Mouse (Mus musculus) urinary bladder, postnatal 4 days (tissue): ENCODE measurements around the gene Rhcg.

Source experiments
- DNase-seq, 2 experiments: peaks; one replicate each; pipeline ENCODE4 v3.0.0; 2021 to 2022; ENCODE audit warnings: low spot score in 2 of 2

Gene Rhcg

GRCm38 (mm10) chr7:79617418-79617817, at the start of gene Rhcg:
Gene Rhcg, minus strand, starts transcription at chr7:79617657.
- DNase-seq, result no peak

DNA sequence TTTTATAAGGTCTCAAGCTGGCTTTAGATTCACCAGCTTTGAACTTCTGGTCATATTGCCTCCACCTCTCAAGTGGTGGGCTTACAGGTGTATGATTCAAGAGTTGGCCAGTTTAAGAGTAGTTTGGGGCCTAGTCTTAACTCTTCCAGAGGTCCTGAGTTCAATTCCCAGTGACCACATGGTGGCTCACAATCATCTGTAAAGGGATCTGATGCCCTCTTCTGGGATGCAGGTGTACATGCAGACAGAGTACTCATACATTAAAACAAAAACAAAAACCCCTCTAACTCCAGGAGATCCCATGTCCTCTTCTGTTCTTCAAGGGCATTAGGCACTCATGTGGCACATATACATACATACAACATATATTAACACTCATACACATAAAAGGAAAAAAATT, 49.2 kb upstream of the Rhcg start:
- no peak for DNase-seq

DNA sequence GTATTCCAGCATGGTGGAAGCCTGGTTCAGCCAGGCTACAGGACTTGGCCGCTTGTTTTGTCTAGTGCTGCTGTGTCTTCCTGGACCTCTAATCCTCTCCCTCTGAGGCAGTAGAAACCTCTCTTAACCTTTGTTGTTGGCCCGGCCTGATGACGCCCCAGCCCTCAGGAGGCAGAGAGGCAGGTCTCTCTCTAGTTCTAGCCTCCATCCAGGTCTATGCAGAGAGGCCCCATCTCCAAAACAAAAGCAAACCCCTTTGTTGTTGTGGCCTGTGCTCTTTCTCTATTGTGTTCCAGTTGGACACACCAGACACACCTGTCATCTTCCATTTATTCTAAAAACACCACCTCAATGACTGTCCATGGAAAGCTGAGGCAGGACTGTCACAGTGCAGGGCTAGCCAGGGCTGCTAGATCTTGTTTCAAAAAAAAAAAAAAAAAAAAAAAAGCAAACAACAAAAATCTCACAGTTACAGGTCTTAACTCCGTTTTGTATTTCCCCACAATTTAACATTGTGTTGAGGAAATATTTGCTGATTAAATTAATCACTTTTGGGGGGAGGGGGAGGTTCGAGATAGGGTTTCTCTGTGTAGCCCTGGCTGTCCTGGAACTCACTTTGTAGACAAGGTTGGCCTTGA, 43.9 kb upstream of the Rhcg start:
- no peak for DNase-seq

GRCm38 (mm10) chr7:79660291-79661150, 43.1 kb upstream of the Rhcg start:
- no peak for DNase-seq

DNA sequence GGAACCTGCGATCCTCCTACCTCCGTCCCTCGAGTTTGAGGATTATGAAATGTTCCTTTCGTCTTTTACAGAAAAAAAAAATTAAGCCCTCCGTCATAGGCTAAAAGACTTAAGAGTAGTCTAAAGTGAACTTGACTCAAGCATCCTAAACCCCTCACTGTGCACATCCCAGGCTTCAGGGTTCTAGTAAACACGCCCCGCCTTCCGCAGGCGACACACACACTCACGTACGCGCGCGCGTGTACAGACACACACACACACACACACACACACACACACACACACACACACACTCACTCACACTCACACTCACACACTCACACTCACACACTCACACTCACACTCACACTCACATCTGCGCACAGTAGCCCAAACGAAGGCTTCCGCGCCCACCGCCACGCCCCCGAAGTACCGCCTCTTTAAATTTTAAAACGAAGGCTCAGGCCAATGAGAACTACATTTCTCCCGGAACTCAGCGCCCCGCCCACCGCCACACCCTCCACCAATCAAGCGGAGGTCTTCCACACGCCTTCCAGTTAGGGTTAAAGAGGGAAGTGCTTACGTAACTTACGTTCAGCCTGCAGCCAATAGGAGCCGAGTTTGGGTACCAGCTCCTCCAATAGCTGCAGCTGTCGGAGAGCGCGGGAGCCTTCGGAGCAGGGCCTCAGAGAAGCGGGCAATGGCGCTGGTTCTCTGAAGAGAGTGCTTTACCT, 42.3 kb upstream of the Rhcg start, which contains the start of gene Ticrr:
Gene Ticrr (plus strand): TSS at position 619 of the 713 bp plus-strand sequence.
- peak; percentile 94 to 97 for DNase-seq

DNA sequence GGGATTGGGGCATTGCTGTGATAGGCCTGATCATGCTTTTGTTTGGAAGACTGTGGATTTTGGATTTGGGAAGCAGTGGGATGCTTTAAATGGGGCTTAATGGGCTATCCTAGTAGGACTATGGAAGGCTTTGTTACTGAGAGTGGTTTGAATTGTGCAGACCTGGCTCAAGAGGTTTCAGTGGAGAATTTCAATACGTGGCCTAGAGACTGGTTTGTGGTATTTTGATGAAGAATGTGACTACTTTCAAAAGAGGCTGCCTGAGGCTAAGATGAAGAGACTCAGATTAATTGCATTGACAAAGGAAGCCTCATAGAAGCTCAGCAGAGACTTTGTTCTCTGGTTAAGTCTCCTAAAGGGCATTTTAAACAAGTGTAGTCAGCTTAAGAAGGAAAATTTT, 37.1 kb upstream of the Rhcg start:
- no peak for DNase-seq

DNA sequence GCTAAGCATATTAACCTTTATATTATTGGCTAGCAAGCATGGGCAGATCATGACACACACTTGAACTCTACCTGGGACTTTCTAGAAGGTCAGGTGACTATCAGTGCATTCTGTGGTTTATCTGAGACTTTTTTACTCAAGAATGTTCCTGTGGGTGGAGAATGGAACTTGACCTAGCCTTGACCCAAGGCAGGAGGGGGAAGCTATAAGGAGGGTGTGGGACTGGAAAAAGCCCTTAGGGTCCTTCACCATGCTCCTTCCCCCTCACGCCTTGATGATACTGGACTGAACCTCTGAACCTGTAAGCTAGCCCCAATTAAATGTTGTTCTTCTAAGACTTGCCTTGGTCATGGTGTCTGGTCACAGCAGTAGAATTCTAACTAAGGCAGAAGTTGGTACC, 36.7 kb upstream of the Rhcg start:
- no peak for DNase-seq

GRCm38 (mm10) chr7:79649005-79649404, 31.5 kb upstream of the Rhcg start:
- DNase-seq, result no peak

DNA sequence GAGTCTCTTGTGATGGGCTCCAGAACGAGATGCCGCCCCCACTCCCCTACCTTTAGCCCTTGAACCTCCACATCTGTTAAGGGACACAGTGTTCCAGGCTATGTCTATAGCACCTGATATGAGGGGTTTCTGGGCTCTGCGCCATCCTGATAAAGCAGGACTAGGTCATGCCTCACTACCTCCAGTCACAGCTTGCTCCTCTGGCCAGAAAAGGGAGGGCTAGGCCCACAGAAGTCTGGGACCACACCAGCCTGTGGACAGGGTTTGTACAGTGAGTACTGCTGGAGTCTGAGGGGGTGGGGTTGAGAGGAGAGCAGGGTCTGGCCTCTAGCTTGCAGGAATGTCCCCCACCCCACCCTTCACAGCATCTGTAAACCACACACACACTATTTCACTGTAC, 29.8 kb upstream of the Rhcg start:
- DNase-seq, result no peak

DNA sequence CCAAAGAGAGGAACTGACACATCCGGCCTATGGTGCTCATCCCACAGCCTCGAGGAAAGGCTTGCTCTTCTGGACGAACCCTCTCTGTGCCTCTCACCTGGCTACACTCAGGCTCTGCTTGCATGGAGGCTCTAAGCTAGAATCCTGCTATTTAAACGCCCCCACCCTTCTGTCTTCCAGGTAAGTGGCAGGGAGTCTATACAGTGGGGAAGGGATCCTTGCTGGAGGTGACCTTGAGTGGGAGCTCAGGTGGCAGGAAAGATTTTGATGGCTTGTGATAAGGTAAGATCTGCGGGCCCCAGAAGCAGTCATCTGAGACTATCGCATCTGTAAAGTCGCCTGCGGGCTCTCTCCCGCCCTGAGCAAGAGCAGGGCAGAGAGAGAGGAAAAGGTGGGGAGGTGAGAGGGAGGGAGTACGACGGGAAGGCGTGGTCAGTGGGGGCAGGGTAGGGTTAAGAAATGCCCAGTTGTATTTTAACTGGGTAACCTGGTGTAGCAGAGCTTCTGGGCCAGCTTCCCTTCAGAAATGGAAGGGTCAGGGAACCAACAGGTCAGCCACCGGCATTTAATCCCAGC, 14.4 kb upstream of the Rhcg start:
- DNase-seq, result no peak

DNA sequence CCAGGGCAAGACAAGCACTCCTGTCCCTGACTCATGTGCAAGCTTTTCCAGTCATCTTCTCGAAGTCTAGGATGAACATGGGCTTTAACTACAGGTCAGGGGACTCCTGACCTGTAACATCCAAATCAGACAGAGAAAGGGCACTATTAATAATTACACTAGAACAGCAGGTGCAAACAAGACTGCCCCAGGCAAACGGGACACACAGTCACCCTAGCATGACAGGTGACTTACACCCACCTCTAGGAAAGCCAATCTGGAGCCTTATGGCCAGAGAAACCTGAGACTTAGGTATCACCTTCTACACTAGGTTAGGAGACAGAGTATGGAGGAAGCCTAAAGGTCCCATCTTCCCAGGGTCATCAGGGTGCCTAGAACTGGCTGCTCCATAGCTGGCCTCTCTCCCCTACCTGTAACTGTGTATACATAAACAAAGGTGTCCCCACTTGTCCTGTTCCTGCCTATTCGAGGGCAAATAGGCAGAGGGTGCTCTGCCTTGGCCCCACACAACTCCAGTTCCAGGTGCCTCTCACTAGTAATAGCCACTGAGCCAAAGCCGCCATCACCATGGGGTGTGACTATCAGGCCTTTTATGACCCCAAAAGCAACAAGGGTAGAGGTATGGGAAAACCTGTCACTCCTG, 10.9 kb upstream of the Rhcg start:
- DNase-seq, result no peak

DNA sequence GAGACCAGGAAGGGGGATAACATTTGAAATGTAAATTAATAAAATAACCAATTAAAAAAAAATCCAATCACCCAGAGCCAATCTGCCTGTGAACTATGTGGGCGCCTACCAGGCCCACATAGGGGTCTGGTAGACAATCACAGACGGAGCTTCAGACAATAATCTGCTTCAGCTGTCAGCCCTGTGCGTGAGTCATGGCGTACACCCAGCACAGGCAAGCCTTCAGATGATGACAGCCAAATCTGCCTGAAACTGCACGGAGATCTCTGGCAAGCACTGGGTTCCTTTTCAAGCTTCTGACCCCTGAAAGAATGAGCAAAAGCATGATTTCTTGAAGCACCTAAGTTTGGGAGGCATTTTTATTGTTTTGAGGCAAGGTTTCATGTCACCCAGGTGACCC, 8.7 kb upstream of the Rhcg start:
- no peak for DNase-seq

GRCm38 (mm10) chr7:79623086-79623485, 5.6 kb upstream of the Rhcg start:
- no peak for DNase-seq

DNA sequence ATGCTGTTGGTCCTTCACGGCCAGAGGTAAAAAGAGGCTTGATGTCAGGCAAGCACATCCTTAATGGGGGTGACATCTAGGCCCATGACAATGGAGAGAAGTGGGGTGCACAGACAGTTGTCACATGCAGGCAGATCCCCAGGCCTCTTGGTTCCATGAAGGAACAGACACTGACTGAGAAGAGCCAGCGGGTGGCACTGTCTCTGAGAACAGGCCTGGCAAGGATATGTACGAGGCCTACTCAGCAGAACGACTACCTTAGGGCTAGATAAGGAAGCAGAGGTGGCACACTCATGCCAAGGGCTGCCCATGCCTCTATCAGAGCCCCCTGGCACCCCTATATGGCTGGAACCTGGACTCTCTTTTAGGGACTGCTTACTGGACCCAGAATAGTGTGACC, 2.0 kb upstream of the Rhcg start:
- no peak for DNase-seq

GRCm38 (mm10) chr7:79615941-79616340, 1.5 kb downstream of the Rhcg start:
- DNase-seq, result no peak

DNA sequence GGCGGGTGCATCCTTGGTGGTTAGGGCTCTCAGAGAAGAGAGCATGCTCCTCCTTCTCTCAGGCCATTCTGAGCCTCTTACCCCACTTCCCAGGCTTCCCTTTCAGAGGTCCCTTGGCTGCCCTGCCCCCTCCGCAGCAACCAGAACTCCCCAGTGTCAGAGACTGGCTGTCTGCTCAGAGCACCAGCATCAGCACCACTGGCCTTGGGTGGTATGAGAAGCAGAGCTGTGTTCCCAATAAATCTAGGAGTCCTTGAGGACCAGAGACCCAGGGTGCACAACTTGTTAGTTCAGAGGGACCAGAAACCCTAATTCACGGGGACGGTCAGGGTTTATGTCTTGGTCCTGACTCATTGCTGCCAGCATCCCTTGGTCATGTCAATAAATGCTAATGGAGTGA, 2.4 kb downstream of the Rhcg start:
- no peak for DNase-seq

DNA sequence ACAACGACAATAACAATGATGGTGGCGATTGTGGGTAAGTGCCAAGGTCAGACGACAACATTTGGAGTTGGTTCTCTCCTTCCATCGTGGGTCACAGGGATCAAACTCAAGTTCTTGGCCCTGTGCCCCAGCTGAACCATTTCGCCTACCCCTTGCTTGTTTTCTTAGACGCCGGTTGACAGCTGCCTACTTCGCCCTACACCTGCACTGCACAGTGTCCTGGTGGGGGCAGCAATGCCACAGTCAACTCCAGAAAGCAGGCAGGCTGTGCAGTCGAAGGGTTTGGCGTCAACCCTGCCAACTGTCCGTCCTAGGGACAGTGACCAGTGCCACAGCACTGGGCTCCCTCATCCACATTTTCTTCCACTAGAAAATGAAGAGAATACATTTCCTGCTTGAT, 4.1 kb downstream of the Rhcg start:
- DNase-seq, result no peak

DNA sequence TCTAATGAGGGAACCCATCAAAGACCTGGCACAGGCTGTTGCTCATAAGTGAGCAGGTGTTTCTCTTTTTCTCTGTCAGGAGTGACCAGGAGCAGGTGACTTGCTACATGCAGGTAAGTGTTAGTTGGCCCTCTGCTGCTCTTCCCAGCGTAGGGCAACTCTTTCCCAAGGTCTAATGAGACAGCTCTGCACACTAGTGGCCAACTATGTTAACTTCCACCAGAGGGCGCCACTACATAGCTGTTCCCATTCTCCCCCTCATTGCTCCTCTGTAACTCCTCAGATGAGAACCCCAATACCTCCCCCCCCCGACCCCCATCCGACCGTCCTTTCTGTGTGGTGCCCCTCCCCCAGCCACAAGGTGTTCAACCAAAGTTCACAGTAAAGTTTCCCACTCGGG, 4.7 kb downstream of the Rhcg start:
- DNase-seq, result peak in 1 of 2 experiments; percentile 67

GRCm38 (mm10) chr7:79611901-79612300, 5.6 kb downstream of the Rhcg start:
- no peak for DNase-seq

- DNase-seq, result no peak
These were observed 10.1 kb downstream of the Rhcg start for GRCm38 (mm10) chr7:79607263-79607921.

DNA sequence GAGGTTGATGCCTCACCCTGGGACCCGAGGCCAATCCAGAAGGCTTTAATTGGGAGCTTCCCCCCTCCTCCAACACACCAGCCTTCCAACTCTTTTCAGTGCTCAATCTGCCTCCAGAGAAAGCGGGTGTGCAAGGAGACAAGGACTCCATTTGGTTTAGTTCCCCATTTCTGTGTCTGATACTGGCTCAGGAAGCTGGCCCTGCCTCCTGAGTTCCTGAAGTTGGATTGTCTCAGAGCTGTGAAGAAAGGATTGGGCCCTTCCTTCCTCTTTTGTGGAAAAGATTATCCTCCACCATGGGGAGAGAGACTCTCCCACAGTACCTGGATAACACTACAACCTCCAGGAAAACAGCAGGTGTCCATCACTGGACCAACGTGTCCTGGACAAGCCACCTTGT, 10.7 kb downstream of the Rhcg start:
- DNase-seq, result no peak
